Mouse (Mus musculus) megakaryocyte, embryonic 14.5 days (primary cell): Measurements from ENCODE around the gene Tcea2.

Source experiments
- FLI1 ChIP-seq: IDR thresholded peaks from 2 replicates; pipeline ENCODE4 v1.6.1; 2012; ENCODE audit warnings: low read length, inconsistent platforms, mixed read lengths
- GATA1 ChIP-seq: IDR thresholded peaks from 3 replicates; pipeline ENCODE4 v1.6.1; 2012; ENCODE audit warnings: mixed read lengths, low read length, inconsistent platforms, borderline replicate concordance

GRCm38 (mm10) chr2:181648926-181649325 is 31.2 kb upstream of the Tcea2 start:
- TF ChIP-seq FLI1 (no peak), GATA1 (no peak)
